Mouse (Mus musculus) small intestine, adult 10 weeks (tissue): Measurements from ENCODE around the gene 1700015F17Rik. TPM values are rescaled to one million over a fixed set of nuclear protein-coding genes. Genes with fewer than 3 reads are reported as not detected.

Experiments
- polyA plus RNA-seq: library from polyadenylated mRNA; stranded (reverse); fragments of 350-450 nt; fragmentation: Illumina TruSeq; extraction: RNeasy Lipid Tissue Mini Kit (QIAGEN cat#74804); gene quantifications from one replicate; pipeline ENCODE4 v1.2.3, GENCODE M21; 2014; ENCODE audit warnings: low replicate concordance

1700015F17Rik gene
- polyA plus RNA-seq: not detected

GRCm38 (mm10) chr5:5479043-5479442 is at the start of gene 1700015F17Rik:
Gene 1700015F17Rik (minus strand): TSS chr5:5479143.

GRCm38 (mm10) chr5:5514196-5515076 is 35.5 kb upstream of the 1700015F17Rik start, which contains the start of gene Cldn12:
Gene Cldn12 (minus strand): TSS chr5:5514958.

GRCm38 (mm10) chr5:5419992-5420455 is 58.9 kb downstream of the 1700015F17Rik start, which contains the start of gene Cdk14:
Gene Cdk14 (minus strand): TSS chr5:5420312.

Other genes starting within 250 kb of the 1700015F17Rik start
- gene Cdk14, start 58.8 kb downstream of the 1700015F17Rik start, polyA plus RNA-seq: 3.6 TPM
- gene Cldn12, start 35.8 kb upstream of the 1700015F17Rik start, polyA plus RNA-seq: 83.9 TPM
- 35.4 TPM for gene Gtpbp10, start 80.4 kb upstream of the 1700015F17Rik start, polyA plus RNA-seq
- gene Gm8773, start 94.7 kb upstream of the 1700015F17Rik start, polyA plus RNA-seq: 0.71 TPM
- gene Cfap69, start 185.1 kb upstream of the 1700015F17Rik start, polyA plus RNA-seq: 2.3 TPM
- 10.5 TPM for gene Steap2, start 215.4 kb upstream of the 1700015F17Rik start, polyA plus RNA-seq